Comparison of ENCODE assay signal across 19 mouse cellular contexts in genomic region chr11:118544564-118544963, GRCm38 (mm10).
DNase-seq lines count a peak whose midpoint lies in the region; ATAC-seq and TF ChIP-seq lines count a peak whose summit lies in the region.
"Had no signal": no experiment of that assay in that cellular context is flagged by ENCODE, and none has a peak within 500 bp of the region (broad histone marks: within the 10 kb centered on the region; RNA-seq: fewer than 3 reads in every experiment).

No protein-coding gene starts in this region.

- no peaks in the 10 kb centered on the region for H3K4me1 ChIP-seq in kidney, embryonic 14.5 days (ENCODE audit: control insufficient read depth, insufficient read depth, low read length)
- peaks cover 54% of the 10 kb centered on the region for H3K4me1 ChIP-seq in neural tube, embryonic 13.5 days (replicated peaks)
- H3K4me1 ChIP-seq in cerebellum, adult 2 months (ENCODE audit: control insufficient read depth, insufficient read depth, low read length), result peaks cover 80% of the 10 kb centered on the region
- H3K4me1 ChIP-seq in neural tube, embryonic 14.5 days (ENCODE audit: control insufficient read depth, insufficient read depth, low read length), result peaks cover 13% of the 10 kb centered on the region

- H3K27me3 ChIP-seq in kidney, embryonic 14.5 days (ENCODE audit: control insufficient read depth, insufficient read depth, low read length), result no peaks in the 10 kb centered on the region; the same call in 1 of the 2 replicates
- no peaks in the 10 kb centered on the region for H3K27me3 ChIP-seq in neural tube, embryonic 13.5 days
- no peaks in the 10 kb centered on the region for H3K27me3 ChIP-seq in cerebellum, adult 2 months (ENCODE audit: control insufficient read depth, insufficient read depth, low read length)
- H3K27me3 ChIP-seq in neural tube, embryonic 14.5 days (ENCODE audit: control insufficient read depth, insufficient read depth, low read length), result no peaks in the 10 kb centered on the region
- H3K27me3 ChIP-seq: embryonic facial prominence, embryonic 15.5 days had no signal

- 78% methylated on average over 6 of the region's 6 CpGs for WGBS in kidney, embryonic 14.5 days
- 53% methylated on average over 6 of the region's 6 CpGs for WGBS in neural tube, embryonic 13.5 days
- WGBS in cerebellum, adult 2 months, result 3% methylated on average over 6 of the region's 6 CpGs
- 62% methylated on average over 6 of the region's 6 CpGs for WGBS in neural tube, embryonic 14.5 days

- no peak for TF ChIP-seq CTCF in cerebellum, adult 2 months (IDR thresholded peaks at IDR 0.05; ENCODE audit: borderline replicate concordance, insufficient read depth, low read depth, low read length)

- H3K4me3 ChIP-seq in kidney, embryonic 14.5 days (ENCODE audit: low read length), result no peak overlapping the region
- H3K4me3 ChIP-seq in neural tube, embryonic 13.5 days, result no peak overlapping the region
- H3K4me3 ChIP-seq in cerebellum, adult 2 months (replicated peaks; ENCODE audit: insufficient read depth, low read depth, low read length), result no peak overlapping the region
- no peak overlapping the region for H3K4me3 ChIP-seq in neural tube, embryonic 14.5 days (ENCODE audit: low read depth, low read length)
- H3K4me3 ChIP-seq: embryonic facial prominence, embryonic 15.5 days; forebrain, embryonic 10.5 days; heart, adult 2 months; kidney, embryonic 15.5 days; midbrain, embryonic 12.5 days had no signal

- ATAC-seq in kidney, embryonic 14.5 days (ENCODE audit: low FRiP score, low TSS enrichment), result no peak
- no peak for ATAC-seq in neural tube, embryonic 13.5 days (ENCODE audit: low read depth)
- ATAC-seq in neural tube, embryonic 14.5 days (ENCODE audit: low read depth), result no peak
- ATAC-seq: hindbrain, embryonic 16.5 days had no signal

- no peak overlapping the region for H3K4me2 ChIP-seq in kidney, embryonic 14.5 days (replicated peaks; ENCODE audit: low read depth, low read length)
- no peak overlapping the region for H3K4me2 ChIP-seq in neural tube, embryonic 13.5 days
- no peak overlapping the region for H3K4me2 ChIP-seq in neural tube, embryonic 14.5 days (ENCODE audit: low read depth, low read length)
- H3K4me2 ChIP-seq: embryonic facial prominence, embryonic 15.5 days; kidney, embryonic 15.5 days; midbrain, embryonic 12.5 days had no signal

- no peak overlapping the region for H3K9ac ChIP-seq in kidney, embryonic 14.5 days (ENCODE audit: low read depth, low read length)
- no peak overlapping the region for H3K9ac ChIP-seq in neural tube, embryonic 13.5 days
- no peak overlapping the region for H3K9ac ChIP-seq in neural tube, embryonic 14.5 days (replicated peaks; ENCODE audit: low read depth, low read length)
- H3K9ac ChIP-seq: embryonic facial prominence, embryonic 15.5 days; kidney, embryonic 15.5 days; midbrain, embryonic 12.5 days had no signal

- H3K9me3 ChIP-seq in kidney, embryonic 14.5 days (ENCODE audit: control insufficient read depth, low read length), result no peaks in the 10 kb centered on the region
- H3K9me3 ChIP-seq in neural tube, embryonic 13.5 days, result no peaks in the 10 kb centered on the region
- no peaks in the 10 kb centered on the region for H3K9me3 ChIP-seq in neural tube, embryonic 14.5 days (ENCODE audit: control insufficient read depth, low read length)
- H3K9me3 ChIP-seq: embryonic facial prominence, embryonic 15.5 days; forebrain, embryonic 10.5 days; kidney, embryonic 15.5 days; midbrain, embryonic 12.5 days had no signal

- no peaks in the 10 kb centered on the region for H3K36me3 ChIP-seq in kidney, embryonic 14.5 days (ENCODE audit: control insufficient read depth, insufficient read depth, low read length)
- H3K36me3 ChIP-seq in neural tube, embryonic 13.5 days, result no peaks in the 10 kb centered on the region
- H3K36me3 ChIP-seq in neural tube, embryonic 14.5 days (ENCODE audit: control insufficient read depth, insufficient read depth, low read length), result no peaks in the 10 kb centered on the region
- H3K36me3 ChIP-seq: embryonic facial prominence, embryonic 15.5 days; forebrain, embryonic 10.5 days; kidney, embryonic 15.5 days; midbrain, embryonic 12.5 days had no signal

- H3K27ac ChIP-seq in kidney, embryonic 14.5 days (ENCODE audit: low read depth, low read length), result no peak overlapping the region
- peak overlapping the region; percentile 20 for H3K27ac ChIP-seq in neural tube, embryonic 13.5 days (replicated peaks)
- no peak overlapping the region for H3K27ac ChIP-seq in cerebellum, adult 2 months (ENCODE audit: insufficient read depth, low read length)
- peak overlapping the region; percentile 22; the same call in 1 of the 2 replicates for H3K27ac ChIP-seq in neural tube, embryonic 14.5 days (ENCODE audit: low read depth, low read length)
- H3K27ac ChIP-seq: embryonic facial prominence, embryonic 15.5 days; forebrain, embryonic 10.5 days; heart, adult 2 months; kidney, embryonic 15.5 days; midbrain, embryonic 12.5 days had no signal

- peak; percentile 27 for DNase-seq in kidney, adult 11 months
- DNase-seq in neural tube, embryonic 10.5 days (ENCODE audit: extremely low spot score, low spot score), result no peak
- peak; percentile 71 to 79 for DNase-seq in cerebellum, adult 2 months
- DNase-seq in liver, result no peak
- no peak for DNase-seq in lung, postnatal 14 days
- DNase-seq: adrenal gland, postnatal 25 days; embryo, embryonic 11 days; gastrocnemius, postnatal 10 days; heart, adult 2 months; layer of hippocampus, adult 9-11 months; lung, postnatal 4 days had no signal

- TF ChIP-seq POLR2A in cerebellum, adult 2 months (IDR thresholded peaks at IDR 0.05; ENCODE audit: borderline replicate concordance, insufficient read depth, low read length), result no peak

Comparison
In these comparisons a context has a peak if more than half of its experiments do, and no peak if none do; other contexts are left out.
1. DNase-seq: peak in kidney, adult 11 months (single experiment) and cerebellum, adult 2 months (2 of 2); none in neural tube, embryonic 10.5 days (single experiment), liver (single experiment) and lung, postnatal 14 days (single experiment).
2. H3K27ac ChIP-seq: peak in neural tube, embryonic 13.5 days (single experiment) and neural tube, embryonic 14.5 days (single experiment); none in kidney, embryonic 14.5 days (single experiment) and cerebellum, adult 2 months (single experiment).